12 mouse cellular contexts compared by ENCODE assay signal in the genomic region with DNA sequence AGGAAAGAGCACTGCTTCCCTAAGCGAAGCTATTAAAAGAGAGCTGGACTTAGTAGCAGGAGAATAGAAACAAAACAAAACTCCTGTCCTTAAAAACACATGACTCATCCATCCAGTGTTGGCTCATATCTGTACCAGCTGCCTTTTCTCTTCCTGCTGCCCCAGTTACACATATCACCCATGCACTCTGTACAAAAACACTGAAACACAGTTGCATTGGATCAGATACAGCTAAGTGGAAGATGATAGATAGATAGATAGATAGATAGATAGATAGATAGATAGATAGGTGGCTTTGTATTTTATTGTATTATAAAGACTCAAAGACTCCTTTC.
DNase-seq lines count a peak whose midpoint lies in the region; ATAC-seq lines count a peak whose summit lies in the region.
"Had no signal": no experiment of that assay in that cellular context is flagged by ENCODE, and none has a peak within 500 bp of the region (broad histone marks: within the 10 kb centered on the region; RNA-seq: fewer than 3 reads in every experiment).

No protein-coding gene starts in this region.

- peak; percentile 88 for ATAC-seq in frontal cortex, adult (ENCODE audit: low TSS enrichment)
- ATAC-seq: hindbrain, postnatal 0 days had no signal

- DNase-seq in frontal cortex, postnatal 14 days (ENCODE audit: low spot score in 2 of 2), result no peak
- DNase-seq in layer of hippocampus, adult 11-12 months (ENCODE audit: low spot score), result peak; percentile 17
- no peak for DNase-seq in layer of hippocampus, adult 9-10 months (ENCODE audit: low spot score)
- peak; percentile 27 for DNase-seq in Muller cell, postnatal 12 days (ENCODE audit: inconsistent ontology term)
- peak; percentile 32 for DNase-seq in lung, postnatal 25 days (ENCODE audit: low spot score)
- DNase-seq in natural killer cell, adult 2 months (ENCODE audit: low spot score in 2 of 2), result no peak
- DNase-seq in spleen, postnatal 14 days (ENCODE audit: low spot score in 2 of 2), result no peak
- DNase-seq: kidney, adult 8-10 months; liver, embryonic 13.5 days; thymus, postnatal 36 days had no signal

Comparison
In these comparisons a context has a peak if more than half of its experiments do, and no peak if none do; other contexts are left out.
1. DNase-seq: peak in layer of hippocampus, adult 11-12 months (single experiment), Muller cell, postnatal 12 days (single experiment) and lung, postnatal 25 days (single experiment); none in frontal cortex, postnatal 14 days (0 of 2), layer of hippocampus, adult 9-10 months (single experiment), natural killer cell, adult 2 months (0 of 2) and spleen, postnatal 14 days (0 of 2).